Mouse (Mus musculus): ENCODE measurements around the gene Wdr20. TPM values are rescaled to one million over a fixed set of nuclear protein-coding genes. Genes with fewer than 3 reads are reported as not detected.
"Not testable (repeated sequence)": the region's sequence is repeated elsewhere in the genome, so short reads cannot be mapped to it uniquely, and the experiment has no call there.

Wdr20 gene
- total RNA-seq, 1 experiment from 2014 or later, result 43.4 TPM

- not testable (repeated sequence) for ATAC-seq (replicated peaks in 1 of 2; ENCODE audit: insufficient read depth in 1 of 2, low FRiP score in 2 of 2, low TSS enrichment in 1 of 2, low read depth in 1 of 2, poor library complexity in 2 of 2, severe bottlenecking in 2 of 2)
Measured at GRCm38 (mm10) chr12:110705419-110705818, 32.3 kb upstream of the Wdr20 start.

DNA sequence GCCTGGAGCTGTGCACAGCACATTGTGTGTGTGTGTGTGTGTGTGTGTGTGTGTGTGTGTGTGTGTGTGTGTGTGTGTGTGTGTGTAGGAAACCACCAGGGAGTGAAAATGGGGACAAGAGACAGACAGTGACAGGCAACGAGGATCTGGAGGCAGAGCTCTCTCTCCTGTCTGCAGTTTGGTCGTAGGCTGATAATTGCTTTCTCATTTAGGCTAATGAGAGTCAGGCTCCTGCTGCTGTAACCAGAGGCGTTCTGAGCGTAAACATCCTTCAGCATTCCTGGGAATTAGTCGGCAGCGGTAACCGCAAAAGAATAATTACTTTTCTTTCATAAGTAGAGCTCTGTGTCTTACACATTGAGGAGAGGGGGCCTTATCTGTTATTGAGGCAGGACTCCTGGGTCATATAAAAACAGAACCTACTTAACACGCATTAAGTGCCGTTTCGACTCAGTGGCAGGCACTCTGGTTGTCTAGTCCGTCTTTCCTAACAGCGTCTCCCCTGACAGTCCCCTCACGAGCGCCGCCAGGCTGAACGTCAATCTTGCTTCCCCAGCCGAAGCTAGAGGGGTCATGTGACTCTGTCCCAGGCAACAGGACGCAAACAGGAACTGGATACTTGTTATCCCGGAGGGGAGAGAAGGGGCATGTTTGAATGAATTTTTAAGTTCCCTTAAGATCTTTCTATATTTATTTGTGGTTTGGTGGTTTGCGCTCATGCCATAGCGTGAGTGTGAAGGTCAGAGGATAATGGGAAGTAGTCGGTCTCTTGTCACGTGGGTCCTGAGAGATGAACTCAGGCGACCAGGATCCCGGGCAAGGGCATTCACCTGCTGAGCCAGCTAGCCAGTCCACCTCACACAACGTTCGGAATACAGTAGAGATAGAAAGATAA, 31.2 kb upstream of the Wdr20 start:
- peak; percentile 65 to 85 for ATAC-seq (replicated peaks in 1 of 2; ENCODE audit: insufficient read depth in 1 of 2, low FRiP score in 2 of 2, low TSS enrichment in 1 of 2, low read depth in 1 of 2, poor library complexity in 2 of 2, severe bottlenecking in 2 of 2)

GRCm38 (mm10) chr12:110707451-110707850, 30.3 kb upstream of the Wdr20 start:
- no peak for ATAC-seq (replicated peaks in 1 of 2; ENCODE audit: insufficient read depth in 1 of 2, low FRiP score in 2 of 2, low TSS enrichment in 1 of 2, low read depth in 1 of 2, poor library complexity in 2 of 2, severe bottlenecking in 2 of 2)

GRCm38 (mm10) chr12:110711270-110711669, 26.5 kb upstream of the Wdr20 start:
- ATAC-seq (replicated peaks in 1 of 2; ENCODE audit: insufficient read depth in 1 of 2, low FRiP score in 2 of 2, low TSS enrichment in 1 of 2, low read depth in 1 of 2, poor library complexity in 2 of 2, severe bottlenecking in 2 of 2), result no peak

DNA sequence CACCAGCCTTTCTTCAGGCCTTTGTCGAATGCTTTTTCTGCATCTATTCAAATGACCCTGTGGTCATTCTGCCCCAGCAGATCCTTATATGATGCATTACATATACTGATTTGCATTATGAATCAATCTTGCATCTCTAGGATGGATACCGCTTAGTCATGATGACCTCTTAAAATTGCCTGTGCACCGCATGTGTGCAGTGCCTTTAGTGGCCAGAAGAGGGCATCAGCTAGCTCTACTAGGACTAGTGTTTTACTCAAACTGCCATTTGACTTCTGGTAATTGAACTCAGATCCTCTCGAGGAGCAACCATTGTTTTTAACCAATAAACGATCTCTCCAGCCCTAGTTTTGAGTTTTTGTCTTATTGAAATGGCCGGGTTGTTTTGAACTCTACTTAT, 24.0 kb upstream of the Wdr20 start:
- ATAC-seq (replicated peaks in 1 of 2; ENCODE audit: insufficient read depth in 1 of 2, low FRiP score in 2 of 2, low TSS enrichment in 1 of 2, low read depth in 1 of 2, poor library complexity in 2 of 2, severe bottlenecking in 2 of 2), result no peak

- 0 out of 4 replicates have a peak, but pooled peaks of 1 of the 2 experiments have one; percentile 12 for ATAC-seq (replicated peaks in 1 of 2; ENCODE audit: insufficient read depth in 1 of 2, low FRiP score in 2 of 2, low TSS enrichment in 1 of 2, low read depth in 1 of 2, poor library complexity in 2 of 2, severe bottlenecking in 2 of 2)
Measured at GRCm38 (mm10) chr12:110714215-110714614, 23.5 kb upstream of the Wdr20 start.

- ATAC-seq (replicated peaks in 1 of 2; ENCODE audit: insufficient read depth in 1 of 2, low FRiP score in 2 of 2, low TSS enrichment in 1 of 2, low read depth in 1 of 2, poor library complexity in 2 of 2, severe bottlenecking in 2 of 2), result no peak
Measured at GRCm38 (mm10) chr12:110716004-110716403, 21.7 kb upstream of the Wdr20 start.

- no peak for ATAC-seq (replicated peaks in 1 of 2; ENCODE audit: insufficient read depth in 1 of 2, low FRiP score in 2 of 2, low TSS enrichment in 1 of 2, low read depth in 1 of 2, poor library complexity in 2 of 2, severe bottlenecking in 2 of 2)
Measured at GRCm38 (mm10) chr12:110725051-110725450, 12.7 kb upstream of the Wdr20 start.

DNA sequence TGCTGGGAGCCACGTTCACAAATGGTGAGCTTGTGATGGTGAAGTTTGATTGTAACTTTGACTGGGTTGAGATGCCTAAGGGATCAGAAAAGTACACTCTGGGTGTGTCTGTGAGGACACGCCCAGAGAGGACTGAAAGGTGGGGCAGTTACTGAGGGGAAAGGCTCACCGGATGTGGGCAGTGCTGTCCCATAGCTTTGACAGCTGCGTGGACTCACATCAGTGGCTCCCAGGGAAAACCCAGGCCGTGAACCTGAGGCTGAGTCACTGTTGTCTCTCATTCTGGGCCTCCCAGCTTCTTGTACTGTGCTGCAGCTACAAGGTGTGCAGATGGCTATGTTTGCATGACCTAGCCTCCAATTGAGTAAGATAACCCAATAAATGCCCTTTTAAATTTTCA, 12.3 kb upstream of the Wdr20 start:
- no peak for ATAC-seq (replicated peaks in 1 of 2; ENCODE audit: insufficient read depth in 1 of 2, low FRiP score in 2 of 2, low TSS enrichment in 1 of 2, low read depth in 1 of 2, poor library complexity in 2 of 2, severe bottlenecking in 2 of 2)

- ATAC-seq (replicated peaks in 1 of 2; ENCODE audit: insufficient read depth in 1 of 2, low FRiP score in 2 of 2, low TSS enrichment in 1 of 2, low read depth in 1 of 2, poor library complexity in 2 of 2, severe bottlenecking in 2 of 2), result no peak
Measured at GRCm38 (mm10) chr12:110726428-110726827, 11.3 kb upstream of the Wdr20 start.

DNA sequence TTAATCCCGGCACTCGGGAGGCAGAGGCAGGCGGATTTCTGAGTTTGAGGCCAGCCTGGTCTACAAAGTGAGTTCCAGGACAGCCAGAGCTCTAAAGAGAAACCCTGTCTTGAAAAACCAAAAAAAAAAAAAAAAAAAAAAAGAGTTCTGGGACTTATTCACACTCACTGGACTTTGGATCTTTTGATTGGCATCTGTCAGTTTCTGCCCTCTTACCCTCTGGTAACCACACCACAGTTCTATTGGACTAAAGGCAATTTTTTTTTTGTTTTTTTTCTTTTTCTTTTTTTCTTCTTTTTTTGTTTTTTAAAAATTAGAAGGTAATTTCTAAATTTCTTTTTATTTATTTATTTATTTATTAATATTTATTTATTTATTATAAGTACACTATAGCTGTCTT, 4.5 kb upstream of the Wdr20 start:
- ATAC-seq (replicated peaks in 1 of 2; ENCODE audit: insufficient read depth in 1 of 2, low FRiP score in 2 of 2, low TSS enrichment in 1 of 2, low read depth in 1 of 2, poor library complexity in 2 of 2, severe bottlenecking in 2 of 2), result not testable (repeated sequence)

DNA sequence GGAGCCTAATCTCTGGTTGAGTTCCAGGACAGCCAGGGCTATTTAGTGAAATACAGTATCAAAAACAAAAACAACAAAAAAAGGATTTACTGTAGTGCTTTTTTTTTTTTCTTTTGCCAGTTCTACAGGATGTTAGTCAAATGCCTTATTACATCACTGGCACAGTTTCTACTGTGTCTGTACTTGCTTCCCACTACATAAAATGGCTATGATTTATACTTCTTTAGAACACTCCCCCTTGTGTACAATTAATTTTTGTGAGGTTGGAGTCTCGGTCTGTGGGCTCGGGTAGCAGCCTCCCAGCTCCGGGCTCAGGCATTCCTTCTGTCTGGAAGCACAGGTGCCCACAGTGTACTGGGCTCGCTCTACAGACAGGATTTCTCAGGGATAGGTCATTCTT, 1.1 kb upstream of the Wdr20 start:
- peak in 1 of 2 experiments; percentile 29; a peak in 1 of 4 replicates for ATAC-seq (replicated peaks in 1 of 2; ENCODE audit: insufficient read depth in 1 of 2, low FRiP score in 2 of 2, low TSS enrichment in 1 of 2, low read depth in 1 of 2, poor library complexity in 2 of 2, severe bottlenecking in 2 of 2)

GRCm38 (mm10) chr12:110738158-110738921, 596 bp downstream of the Wdr20 start:
- peak; percentile 5 to 20; a peak in 1 of 4 replicates for ATAC-seq (replicated peaks in 1 of 2; ENCODE audit: insufficient read depth in 1 of 2, low FRiP score in 2 of 2, low TSS enrichment in 1 of 2, low read depth in 1 of 2, poor library complexity in 2 of 2, severe bottlenecking in 2 of 2)

GRCm38 (mm10) chr12:110750770-110751439, 13.2 kb downstream of the Wdr20 start:
- peak; percentile 71 to 84 for ATAC-seq (replicated peaks in 1 of 2; ENCODE audit: insufficient read depth in 1 of 2, low FRiP score in 2 of 2, low TSS enrichment in 1 of 2, low read depth in 1 of 2, poor library complexity in 2 of 2, severe bottlenecking in 2 of 2)

- ATAC-seq (replicated peaks in 1 of 2; ENCODE audit: insufficient read depth in 1 of 2, low FRiP score in 2 of 2, low TSS enrichment in 1 of 2, low read depth in 1 of 2, poor library complexity in 2 of 2, severe bottlenecking in 2 of 2), result no peak
Measured at GRCm38 (mm10) chr12:110752703-110753102, 15.0 kb downstream of the Wdr20 start.

GRCm38 (mm10) chr12:110753976-110754375, 16.2 kb downstream of the Wdr20 start:
- ATAC-seq (replicated peaks in 1 of 2; ENCODE audit: insufficient read depth in 1 of 2, low FRiP score in 2 of 2, low TSS enrichment in 1 of 2, low read depth in 1 of 2, poor library complexity in 2 of 2, severe bottlenecking in 2 of 2), result no peak

- peak; percentile 37 to 46; a peak in 2 of 4 replicates for ATAC-seq (replicated peaks in 1 of 2; ENCODE audit: insufficient read depth in 1 of 2, low FRiP score in 2 of 2, low TSS enrichment in 1 of 2, low read depth in 1 of 2, poor library complexity in 2 of 2, severe bottlenecking in 2 of 2)
Measured at GRCm38 (mm10) chr12:110757161-110757560, 19.4 kb downstream of the Wdr20 start.

DNA sequence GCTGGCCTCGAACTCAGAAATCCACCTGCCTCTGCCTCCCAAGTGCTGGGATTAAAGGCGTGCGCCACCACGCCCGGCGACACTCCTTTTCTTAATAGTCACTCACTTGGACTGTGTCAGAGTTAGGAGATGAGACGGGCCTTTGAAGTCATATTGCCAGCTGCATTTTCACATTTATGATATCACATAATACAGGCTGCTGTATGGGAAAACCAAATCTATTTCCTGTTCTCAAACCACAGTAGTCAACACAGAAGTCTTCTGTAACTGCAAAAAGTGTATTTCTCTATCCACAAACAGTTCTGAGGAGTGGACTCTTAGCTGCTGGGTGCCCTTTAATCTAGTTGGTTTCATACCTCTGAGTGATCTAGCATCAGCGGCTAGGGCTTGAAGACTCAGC, 21.2 kb downstream of the Wdr20 start:
- ATAC-seq (replicated peaks in 1 of 2; ENCODE audit: insufficient read depth in 1 of 2, low FRiP score in 2 of 2, low TSS enrichment in 1 of 2, low read depth in 1 of 2, poor library complexity in 2 of 2, severe bottlenecking in 2 of 2), result peak; percentile 29 to 51; a peak in 2 of 4 replicates
